Mouse (Mus musculus) erythroblast, embryonic 14.5 days (primary cell): ENCODE data around the gene Efhd1.

Experiments used
- GATA1 ChIP-seq: IDR thresholded peaks from 2 replicates; pipeline ENCODE4 v1.6.1; 2012; ENCODE audit warnings: low read length, inconsistent platforms, mixed read lengths
- TAL1 ChIP-seq: IDR thresholded peaks from 3 replicates; pipeline ENCODE4 v1.6.1; 2012; ENCODE audit warnings: low read length, inconsistent platforms, mixed read lengths

DNA sequence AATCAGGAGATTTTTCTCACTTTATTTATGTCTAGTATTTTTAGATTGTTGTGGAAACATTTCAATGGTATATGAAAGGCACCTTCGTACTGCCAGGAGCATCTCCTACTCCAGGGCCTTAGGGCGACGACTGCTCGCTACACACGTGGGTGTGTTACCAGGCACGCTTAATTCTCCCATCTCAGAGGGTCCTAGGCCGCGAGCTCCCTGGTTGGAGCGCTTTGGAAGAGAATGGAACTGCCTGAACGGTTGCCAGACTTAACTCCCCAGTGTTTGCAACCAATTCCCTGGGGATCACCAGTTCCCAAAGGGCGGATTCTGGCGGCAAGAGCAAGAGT is 398 bp upstream of the Efhd1 start:
- TF ChIP-seq TAL1 (no peak), GATA1 (no peak)
